Mouse (Mus musculus) urinary bladder, postnatal 36 days (tissue): ENCODE results near the gene Mmp8.

Experiments used
- DNase-seq, 2 experiments: peaks; one replicate each; pipeline ENCODE4 v3.0.0; 2022; ENCODE audit warnings: low spot score in 2 of 2, mixed read lengths in 1 of 2

Gene Mmp8

GRCm38 (mm10) chr9:7558221-7559017 is at the start of gene Mmp8:
TSS of gene Mmp8 (plus strand) at chr9:7558456.
- DNase-seq, result no peak

GRCm38 (mm10) chr9:7509619-7510233 is 48.5 kb upstream of the Mmp8 start:
- DNase-seq, result no peak

- DNase-seq, result no peak
These were observed 40.2 kb upstream of the Mmp8 start for GRCm38 (mm10) chr9:7517944-7518571.

GRCm38 (mm10) chr9:7526255-7526940 is 31.9 kb upstream of the Mmp8 start:
- no peak for DNase-seq

- no peak for DNase-seq
These were observed 15.5 kb upstream of the Mmp8 start for GRCm38 (mm10) chr9:7542763-7543162.

GRCm38 (mm10) chr9:7544923-7545457 is 13.3 kb upstream of the Mmp8 start:
- no peak for DNase-seq

- peak; percentile 8 to 13 for DNase-seq
These were observed 12.8 kb upstream of the Mmp8 start for GRCm38 (mm10) chr9:7545471-7545870.

GRCm38 (mm10) chr9:7545920-7546319 is 12.3 kb upstream of the Mmp8 start:
- DNase-seq, result no peak

GRCm38 (mm10) chr9:7551943-7552342 is 6.3 kb upstream of the Mmp8 start:
- DNase-seq, result no peak

GRCm38 (mm10) chr9:7553536-7553935 is 4.7 kb upstream of the Mmp8 start:
- no peak for DNase-seq

- DNase-seq, result peak in 1 of 2 experiments; percentile 38
These were observed 3.9 kb upstream of the Mmp8 start for GRCm38 (mm10) chr9:7554382-7554781.

- DNase-seq, result no peak
These were observed 1.8 kb downstream of the Mmp8 start for GRCm38 (mm10) chr9:7560026-7560425.

- DNase-seq, result no peak
These were observed 9.1 kb downstream of the Mmp8 start for GRCm38 (mm10) chr9:7567376-7567775.

- DNase-seq, result no peak
These were observed 9.7 kb downstream of the Mmp8 start for GRCm38 (mm10) chr9:7567923-7568322.

GRCm38 (mm10) chr9:7570485-7570884 is 12.2 kb downstream of the Mmp8 start:
- no peak for DNase-seq

GRCm38 (mm10) chr9:7571162-7571561 is 12.9 kb downstream of the Mmp8 start, which contains the start of gene Mmp27:
TSS of gene Mmp27 (plus strand) at chr9:7571396.
- DNase-seq, result no peak

GRCm38 (mm10) chr9:7572188-7572587 is 13.9 kb downstream of the Mmp8 start:
- no peak for DNase-seq

- DNase-seq, result no peak
These were observed 14.5 kb downstream of the Mmp8 start for GRCm38 (mm10) chr9:7572663-7573308.

- peak in 1 of 2 experiments; percentile 15 for DNase-seq
These were observed 17.3 kb downstream of the Mmp8 start for GRCm38 (mm10) chr9:7575526-7575925.

- DNase-seq, result no peak
These were observed 19.1 kb downstream of the Mmp8 start for GRCm38 (mm10) chr9:7577371-7577770.

- no peak for DNase-seq
These were observed 31.8 kb downstream of the Mmp8 start for GRCm38 (mm10) chr9:7590063-7590462.
